Mouse (Mus musculus): ENCODE data around the gene Tmbim6. TPM values are rescaled to one million over a fixed set of nuclear protein-coding genes. Genes with fewer than 3 reads are reported as not detected.

Tmbim6 gene
- polyA plus RNA-seq, 1 experiment from 2014 or later = 233 TPM

DNA sequence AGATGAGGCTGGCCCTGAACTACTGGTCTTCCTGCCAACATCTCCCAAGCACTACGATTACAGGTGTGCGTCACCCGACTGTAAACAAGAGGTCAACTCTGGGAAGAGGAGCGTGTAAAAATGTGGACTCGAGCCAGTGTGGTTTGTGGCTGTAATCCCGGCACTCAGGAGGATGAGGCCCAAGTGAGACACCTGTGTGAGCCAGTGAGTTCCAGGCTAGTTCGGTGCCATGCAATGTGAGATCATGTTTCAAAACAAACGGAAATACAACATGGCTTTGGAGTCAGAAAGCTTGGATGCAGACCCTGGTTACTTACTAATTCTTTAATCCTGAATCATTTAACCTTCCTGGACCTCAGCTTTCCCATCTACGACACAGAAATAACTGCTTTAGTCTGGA is 33.7 kb upstream of the Tmbim6 start:
- DNase-seq = no peak
- no peak overlapping the region for H3K27ac ChIP-seq (replicated peaks; ENCODE audit: low read depth, low read length)
- H3K4me3 ChIP-seq (replicated peaks; ENCODE audit: low read depth, low read length) = no peak overlapping the region
- no peaks in the 10 kb centered on the region for H3K4me1 ChIP-seq (ENCODE audit: control insufficient read depth, insufficient read depth, low read length)
- no peak for ATAC-seq (ENCODE audit: low FRiP score, low TSS enrichment)
- no peak overlapping the region for H3K9ac ChIP-seq (replicated peaks; ENCODE audit: low read length)
- no peaks in the 10 kb centered on the region for H3K9me3 ChIP-seq (ENCODE audit: control insufficient read depth, low read length)
- no peaks in the 10 kb centered on the region for H3K36me3 ChIP-seq (ENCODE audit: control insufficient read depth, insufficient read depth, low read length)
- WGBS = 92% methylated on average over 9 of the region's 9 CpGs
- H3K27me3 ChIP-seq (ENCODE audit: control insufficient read depth, insufficient read depth, low read length) = no peaks in the 10 kb centered on the region
- H3K4me2 ChIP-seq (ENCODE audit: low read length) = no peak overlapping the region

DNA sequence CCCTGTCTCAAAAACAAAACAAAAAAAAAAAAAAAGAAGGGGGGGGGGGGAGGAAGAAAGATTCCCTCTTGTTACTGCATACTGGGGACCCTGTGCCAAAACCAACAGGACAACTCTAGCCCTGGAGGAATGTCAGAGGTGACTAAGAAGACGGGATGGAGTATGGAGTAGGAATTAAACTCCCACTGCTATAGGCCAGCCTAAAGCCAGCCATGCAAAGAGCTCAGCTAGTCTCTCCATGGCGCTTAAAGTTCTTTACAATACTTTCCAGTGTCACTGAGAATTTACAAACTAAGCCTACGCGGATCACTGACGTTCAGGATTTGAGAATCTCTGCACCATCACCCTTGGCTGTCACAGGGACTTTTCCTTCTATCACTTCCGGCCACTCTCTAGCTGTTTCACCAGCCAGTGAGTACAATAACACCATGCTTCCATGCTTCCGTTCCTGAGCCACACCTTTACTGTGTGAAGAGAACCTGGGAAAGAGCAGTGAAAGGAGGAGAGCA is 28.6 kb upstream of the Tmbim6 start:
- ATAC-seq (ENCODE audit: low FRiP score, low TSS enrichment) (no peak), DNase-seq (no peak)
- Histone ChIP-seq H3K27me3 (ENCODE audit: control insufficient read depth, insufficient read depth, low read length) (no peaks in the 10 kb centered on the region), H3K4me1 (ENCODE audit: control insufficient read depth, insufficient read depth, low read length) (peaks cover 2% of the 10 kb centered on the region; the same call in 1 of the 2 replicates), H3K36me3 (ENCODE audit: control insufficient read depth, insufficient read depth, low read length) (no peaks in the 10 kb centered on the region), H3K4me2 (ENCODE audit: low read length) (no peak overlapping the region), H3K9ac (replicated peaks; ENCODE audit: low read length) (no peak overlapping the region), H3K4me3 (replicated peaks; ENCODE audit: low read depth, low read length) (no peak overlapping the region), H3K27ac (replicated peaks; ENCODE audit: low read depth, low read length) (no peak overlapping the region), H3K9me3 (ENCODE audit: control insufficient read depth, low read length) (no peaks in the 10 kb centered on the region)
- WGBS = 54% methylated on average over 7 of the region's 7 CpGs

DNA sequence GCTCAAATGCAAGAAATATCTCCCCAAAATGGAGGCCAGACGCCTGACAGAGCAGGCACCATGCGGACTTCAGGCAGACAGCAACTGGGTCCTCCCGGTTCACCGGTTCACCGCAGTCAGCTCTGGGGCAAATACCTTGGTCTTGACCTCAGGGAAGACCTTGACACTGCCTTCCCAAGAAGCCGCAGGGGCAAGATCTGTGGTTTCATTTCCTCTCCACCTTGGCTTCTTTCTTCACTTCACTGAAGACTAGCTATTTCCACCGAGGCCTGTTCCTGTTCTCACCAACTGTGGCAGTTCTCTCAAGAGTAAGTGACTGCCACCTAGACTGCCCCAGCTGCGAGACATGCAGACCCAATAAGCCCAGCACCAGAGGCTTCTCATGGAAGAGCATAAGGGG is 27.8 kb upstream of the Tmbim6 start:
- no peak overlapping the region for H3K27ac ChIP-seq (replicated peaks; ENCODE audit: low read depth, low read length)
- no peak for ATAC-seq (ENCODE audit: low FRiP score, low TSS enrichment)
- H3K9ac ChIP-seq (replicated peaks; ENCODE audit: low read length) = no peak overlapping the region
- no peaks in the 10 kb centered on the region for H3K27me3 ChIP-seq (ENCODE audit: control insufficient read depth, insufficient read depth, low read length)
- H3K9me3 ChIP-seq (ENCODE audit: control insufficient read depth, low read length) = no peaks in the 10 kb centered on the region
- no peak overlapping the region for H3K4me3 ChIP-seq (replicated peaks; ENCODE audit: low read depth, low read length)
- H3K4me2 ChIP-seq (ENCODE audit: low read length) = no peak overlapping the region
- H3K36me3 ChIP-seq (ENCODE audit: control insufficient read depth, insufficient read depth, low read length) = no peaks in the 10 kb centered on the region
- WGBS = 77% methylated on average over 8 of the region's 8 CpGs
- DNase-seq = no peak
- peaks cover 4% of the 10 kb centered on the region; the same call in 1 of the 2 replicates for H3K4me1 ChIP-seq (ENCODE audit: control insufficient read depth, insufficient read depth, low read length)

DNA sequence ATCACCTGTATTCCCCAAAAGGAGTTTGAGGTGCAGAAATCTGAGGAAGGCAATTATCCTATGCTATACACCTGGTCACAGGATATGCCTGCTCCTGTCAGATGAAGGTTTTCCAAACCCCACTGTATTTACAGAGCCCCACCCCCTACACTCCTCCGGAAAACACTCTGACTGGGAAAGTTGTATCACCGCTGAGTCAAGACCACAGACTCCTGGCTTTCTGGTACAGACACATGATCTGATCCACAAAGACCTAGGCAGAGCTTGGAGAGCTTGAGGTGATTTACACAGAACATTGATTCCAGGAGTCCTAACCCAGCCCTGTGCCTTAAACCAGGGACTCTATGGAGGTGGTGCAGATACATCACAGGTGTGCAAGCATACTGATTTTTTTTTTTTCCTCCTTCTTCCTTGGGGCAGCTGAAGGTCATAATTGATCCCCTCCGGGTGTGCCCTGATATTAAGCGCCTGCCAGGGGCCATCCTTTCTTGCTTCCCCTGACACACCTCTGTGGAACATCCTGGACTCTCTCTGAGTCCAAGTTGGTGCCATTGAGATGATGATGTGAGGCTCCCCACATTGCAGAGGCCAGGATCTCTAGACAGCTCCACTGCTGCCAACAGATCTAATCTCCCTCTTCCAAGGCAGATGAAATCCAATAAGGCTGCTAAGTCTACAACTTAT is 24.0 kb upstream of the Tmbim6 start:
- Histone ChIP-seq H3K4me2 (ENCODE audit: low read length) (peak overlapping the region; percentile 79), H3K27ac (replicated peaks; ENCODE audit: low read depth, low read length) (no peak overlapping the region), H3K4me1 (ENCODE audit: control insufficient read depth, insufficient read depth, low read length) (peaks cover 4% of the 10 kb centered on the region; the same call in 1 of the 2 replicates), H3K9me3 (ENCODE audit: control insufficient read depth, low read length) (no peaks in the 10 kb centered on the region), H3K27me3 (ENCODE audit: control insufficient read depth, insufficient read depth, low read length) (0 out of 2 replicates have a peak, but pooled peaks cover 3% of the 10 kb centered on the region), H3K9ac (replicated peaks; ENCODE audit: low read length) (no peak overlapping the region), H3K36me3 (ENCODE audit: control insufficient read depth, insufficient read depth, low read length) (no peaks in the 10 kb centered on the region), H3K4me3 (replicated peaks; ENCODE audit: low read depth, low read length) (peak overlapping the region; percentile 82)
- DNase-seq (peak; percentile 3), ATAC-seq (ENCODE audit: low FRiP score, low TSS enrichment) (no peak)
- WGBS = 78% methylated on average over 4 of the region's 4 CpGs

DNA sequence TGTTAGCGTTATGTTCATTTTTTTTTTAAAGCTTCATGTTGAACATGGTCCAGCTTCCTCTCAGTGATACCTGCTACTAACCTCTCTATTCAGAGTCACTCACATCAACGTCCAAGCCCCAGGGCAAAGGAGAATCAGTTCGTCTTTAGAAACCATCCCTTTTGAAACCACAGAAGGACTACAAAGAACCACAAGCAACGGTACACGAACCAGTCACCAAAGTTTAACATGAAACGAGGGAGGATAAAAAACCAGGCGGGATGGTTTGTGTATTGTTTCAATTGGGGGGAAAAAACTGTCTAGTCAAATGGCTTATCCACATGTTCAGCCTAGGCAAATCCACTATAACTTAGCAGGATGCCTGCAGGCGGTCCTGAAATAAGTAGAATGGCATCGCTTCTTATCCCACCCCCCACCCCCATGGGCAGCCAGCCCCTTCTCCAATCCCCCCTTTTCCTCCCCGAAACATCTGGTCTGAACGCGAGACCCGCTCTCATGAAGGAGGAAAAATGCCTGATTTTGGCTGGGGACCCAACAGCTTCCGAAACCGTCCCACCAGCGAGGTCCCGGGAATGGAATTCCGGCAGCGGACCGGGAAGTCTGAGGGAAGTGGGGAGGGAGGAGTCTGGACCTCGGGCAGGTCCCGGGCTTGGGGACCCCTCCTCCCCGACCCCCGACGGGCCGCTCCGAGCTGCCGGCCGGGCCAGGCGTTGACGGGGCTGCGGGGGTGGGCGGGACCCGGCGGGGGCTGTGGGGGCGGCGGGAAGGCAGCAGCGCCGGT is 23.1 kb upstream of the Tmbim6 start:
- Histone ChIP-seq H3K36me3 (ENCODE audit: control insufficient read depth, insufficient read depth, low read length) (no peaks in the 10 kb centered on the region), H3K4me2 (ENCODE audit: low read length) (peak overlapping the region; percentile 79), H3K9ac (replicated peaks; ENCODE audit: low read length) (peak overlapping the region; percentile 83), H3K4me3 (replicated peaks; ENCODE audit: low read depth, low read length) (peak overlapping the region; percentile 82), H3K27ac (replicated peaks; ENCODE audit: low read depth, low read length) (peak overlapping the region; percentile 83), H3K4me1 (ENCODE audit: control insufficient read depth, insufficient read depth, low read length) (peaks cover 4% of the 10 kb centered on the region; the same call in 1 of the 2 replicates), H3K27me3 (ENCODE audit: control insufficient read depth, insufficient read depth, low read length) (0 out of 2 replicates have a peak, but pooled peaks cover 3% of the 10 kb centered on the region), H3K9me3 (ENCODE audit: control insufficient read depth, low read length) (no peaks in the 10 kb centered on the region)
- ATAC-seq (ENCODE audit: low FRiP score, low TSS enrichment) (no peak; the same call in 1 of the 2 replicates), DNase-seq (peak; percentile 59)
- 2% methylated on average over 39 of the region's 39 CpGs for WGBS

DNA sequence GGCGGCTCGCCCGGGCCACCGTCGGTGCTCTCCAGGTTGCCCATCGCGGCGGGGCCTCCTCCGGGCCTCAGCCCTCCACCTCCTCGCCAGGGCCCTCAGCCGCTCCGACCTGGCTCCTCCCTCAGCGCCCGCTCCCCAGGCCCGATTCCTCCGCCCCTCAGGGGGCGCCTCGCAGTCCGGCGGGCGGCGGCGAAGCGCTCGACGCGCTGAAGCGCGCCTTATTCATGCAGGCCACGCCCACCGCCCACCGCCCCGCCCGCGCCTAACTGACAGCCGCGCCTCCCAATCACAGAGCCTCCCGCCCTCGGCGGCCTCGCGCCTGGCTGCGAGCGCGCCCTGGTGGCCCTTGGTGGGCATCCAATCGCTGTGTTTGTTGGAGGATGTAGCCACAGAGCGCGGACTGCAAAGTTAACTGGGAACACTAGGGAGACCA is 22.4 kb upstream of the Tmbim6 start, which contains the start of gene Fmnl3:
Fmnl3 (minus strand) TSS at position 224 of the 433 bp plus-strand sequence.
- Histone ChIP-seq H3K9ac (replicated peaks; ENCODE audit: low read length) (peak within 1 kb of the TSS; percentile 83), H3K27me3 (ENCODE audit: control insufficient read depth, insufficient read depth, low read length) (0 out of 2 replicates have a peak, but pooled peaks cover 3% of the 10 kb centered on the region), H3K4me1 (ENCODE audit: control insufficient read depth, insufficient read depth, low read length) (peaks cover 4% of the 10 kb centered on the region; the same call in 1 of the 2 replicates), H3K36me3 (ENCODE audit: control insufficient read depth, insufficient read depth, low read length) (no peaks in the 10 kb centered on the region), H3K27ac (replicated peaks; ENCODE audit: low read depth, low read length) (peak within 1 kb of the TSS; percentile 83), H3K4me2 (ENCODE audit: low read length) (peak within 1 kb of the TSS; percentile 79), H3K9me3 (ENCODE audit: control insufficient read depth, low read length) (no peaks in the 10 kb centered on the region), H3K4me3 (replicated peaks; ENCODE audit: low read depth, low read length) (peak within 1 kb of the TSS; percentile 82)
- ATAC-seq (ENCODE audit: low FRiP score, low TSS enrichment) (peak; percentile 97), DNase-seq (peak; percentile 98)
- WGBS = under 1% methylated on average over 48 of the region's 48 CpGs

DNA sequence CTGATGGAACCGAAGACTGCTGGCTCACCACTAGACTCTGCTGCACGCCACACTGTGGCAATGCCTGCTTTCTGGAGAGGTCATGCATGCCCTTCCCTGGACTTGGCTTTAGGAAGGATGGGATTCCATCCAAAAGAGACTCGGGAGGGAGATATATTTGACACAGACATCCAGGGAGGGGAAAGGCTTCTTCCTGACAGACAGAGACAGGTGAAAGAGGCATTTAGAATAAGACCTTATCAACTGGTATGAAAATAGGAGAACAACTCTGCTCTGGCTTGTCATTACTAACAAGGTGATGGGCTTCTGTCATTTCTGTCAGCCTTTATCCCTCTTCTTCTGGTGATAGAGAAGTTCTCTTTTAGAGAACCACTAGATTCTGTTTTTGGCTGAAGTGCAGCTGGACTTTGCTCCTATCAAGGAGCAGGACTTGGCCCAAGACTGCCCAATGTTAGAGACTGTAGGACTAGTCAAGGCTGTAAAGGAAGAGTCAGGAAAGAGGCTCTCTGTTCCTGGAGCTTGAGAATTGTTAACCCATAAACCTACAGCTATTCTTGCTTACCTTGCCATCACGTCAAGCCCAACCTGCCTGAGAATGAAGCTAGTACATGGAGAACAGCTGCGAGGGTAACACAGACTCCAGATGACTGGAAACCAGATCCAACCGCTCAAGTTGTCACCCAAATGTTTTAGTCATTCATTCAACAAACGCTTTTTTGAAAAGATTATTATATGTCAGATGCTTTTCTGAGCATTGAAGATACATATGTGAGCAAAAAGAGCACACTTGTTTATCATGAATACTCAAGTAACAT is 20.9 kb upstream of the Tmbim6 start:
- Histone ChIP-seq H3K9me3 (ENCODE audit: control insufficient read depth, low read length) (no peaks in the 10 kb centered on the region), H3K4me1 (ENCODE audit: control insufficient read depth, insufficient read depth, low read length) (peaks cover 4% of the 10 kb centered on the region; the same call in 1 of the 2 replicates), H3K27me3 (ENCODE audit: control insufficient read depth, insufficient read depth, low read length) (0 out of 2 replicates have a peak, but pooled peaks cover 3% of the 10 kb centered on the region), H3K9ac (replicated peaks; ENCODE audit: low read length) (no peak overlapping the region), H3K36me3 (ENCODE audit: control insufficient read depth, insufficient read depth, low read length) (no peaks in the 10 kb centered on the region), H3K4me2 (ENCODE audit: low read length) (no peak overlapping the region), H3K27ac (replicated peaks; ENCODE audit: low read depth, low read length) (no peak overlapping the region), H3K4me3 (replicated peaks; ENCODE audit: low read depth, low read length) (no peak overlapping the region)
- ATAC-seq (ENCODE audit: low FRiP score, low TSS enrichment) (no peak), DNase-seq (no peak)
- 92% methylated on average over 7 of the region's 7 CpGs for WGBS

DNA sequence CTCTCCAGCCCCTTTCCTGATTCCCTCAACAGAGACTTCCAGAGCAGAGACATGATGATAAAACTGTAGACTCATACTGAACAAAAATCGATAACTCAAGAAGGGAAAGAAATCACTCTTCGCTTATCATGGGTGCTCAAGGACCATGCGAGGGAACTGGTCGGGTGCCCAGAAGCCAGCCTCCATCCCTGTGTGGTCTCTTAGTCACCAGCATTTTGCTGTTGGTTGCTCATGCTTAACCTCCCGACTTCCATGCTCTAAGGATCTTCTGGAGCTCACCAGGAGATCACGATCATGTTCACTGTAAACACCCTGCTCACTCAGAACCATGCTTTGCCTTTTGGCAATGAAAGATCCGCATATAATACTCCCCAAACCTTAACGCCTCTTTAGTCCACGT is 19.9 kb upstream of the Tmbim6 start:
- Histone ChIP-seq H3K9ac (replicated peaks; ENCODE audit: low read length) (no peak overlapping the region), H3K4me3 (replicated peaks; ENCODE audit: low read depth, low read length) (no peak overlapping the region), H3K27me3 (ENCODE audit: control insufficient read depth, insufficient read depth, low read length) (0 out of 2 replicates have a peak, but pooled peaks cover 3% of the 10 kb centered on the region), H3K36me3 (ENCODE audit: control insufficient read depth, insufficient read depth, low read length) (no peaks in the 10 kb centered on the region), H3K4me1 (ENCODE audit: control insufficient read depth, insufficient read depth, low read length) (peaks cover 4% of the 10 kb centered on the region; the same call in 1 of the 2 replicates), H3K27ac (replicated peaks; ENCODE audit: low read depth, low read length) (no peak overlapping the region), H3K4me2 (ENCODE audit: low read length) (no peak overlapping the region), H3K9me3 (ENCODE audit: control insufficient read depth, low read length) (no peaks in the 10 kb centered on the region)
- WGBS = 88% methylated on average over 9 of the region's 9 CpGs
- no peak for ATAC-seq (ENCODE audit: low FRiP score, low TSS enrichment)
- no peak for DNase-seq

All from midbrain, embryonic 14.5 days (tissue).